Mouse (Mus musculus) CD4-positive naive resting alpha-beta T cell, adult 57 days (primary cell): ENCODE data around the gene Gm21887. TPM values are rescaled to one million over a fixed set of nuclear protein-coding genes. Genes with fewer than 3 reads are reported as not detected.

Source experiments
- total RNA-seq: library from RNA; stranded (reverse); gene quantifications from one replicate; pipeline ENCODE4 v1.2.4, GENCODE M21; 2023

Gm21887 gene
- total RNA-seq: 570 TPM

DNA sequence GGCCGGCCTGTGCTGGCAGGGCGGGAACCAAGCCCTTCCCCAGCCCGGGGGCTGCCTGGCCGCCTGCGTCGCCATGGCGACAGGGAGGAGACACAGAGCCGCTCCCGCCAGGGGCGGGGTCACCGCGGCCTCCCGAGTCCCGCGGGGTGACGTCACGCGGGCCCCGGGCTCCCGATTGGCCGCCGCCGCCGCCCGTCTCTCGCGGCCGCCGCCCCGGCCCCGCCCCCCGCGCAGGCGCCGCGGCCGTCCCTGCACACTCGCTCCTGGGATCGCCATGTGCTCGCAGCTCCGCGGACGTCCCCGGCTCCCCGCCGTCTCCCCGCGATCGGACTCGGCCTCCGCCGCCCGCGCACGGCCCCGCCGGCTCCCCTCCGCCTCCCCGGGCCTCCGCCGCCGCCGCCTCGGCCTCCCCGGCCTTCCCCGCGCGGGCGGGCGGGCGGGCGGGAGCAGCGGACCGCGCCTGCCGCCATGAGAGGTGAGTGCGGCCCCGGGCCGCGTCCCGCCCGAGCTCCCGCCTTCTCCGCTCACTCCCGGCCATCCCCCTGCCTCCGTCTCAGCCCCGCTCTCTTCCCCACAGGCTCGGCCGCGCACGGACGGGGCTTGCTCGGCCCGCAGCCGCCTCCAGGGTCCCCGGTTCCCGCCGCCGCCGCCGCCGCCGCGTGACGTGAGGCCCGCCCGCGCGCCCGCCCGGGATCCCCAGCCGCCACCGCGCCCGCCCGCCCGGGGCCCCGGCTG lies at the start of gene Gm21887:
Gm21887 (plus strand) TSS at position 644 of the 735 bp plus-strand sequence.

Other genes starting within 250 kb of the Gm21887 start
- gene 4933400A11Rik, start 230.0 kb upstream of the Gm21887 start, total RNA-seq: not detected